Mouse (Mus musculus): ENCODE measurements around the gene Gm10837.

DNA sequence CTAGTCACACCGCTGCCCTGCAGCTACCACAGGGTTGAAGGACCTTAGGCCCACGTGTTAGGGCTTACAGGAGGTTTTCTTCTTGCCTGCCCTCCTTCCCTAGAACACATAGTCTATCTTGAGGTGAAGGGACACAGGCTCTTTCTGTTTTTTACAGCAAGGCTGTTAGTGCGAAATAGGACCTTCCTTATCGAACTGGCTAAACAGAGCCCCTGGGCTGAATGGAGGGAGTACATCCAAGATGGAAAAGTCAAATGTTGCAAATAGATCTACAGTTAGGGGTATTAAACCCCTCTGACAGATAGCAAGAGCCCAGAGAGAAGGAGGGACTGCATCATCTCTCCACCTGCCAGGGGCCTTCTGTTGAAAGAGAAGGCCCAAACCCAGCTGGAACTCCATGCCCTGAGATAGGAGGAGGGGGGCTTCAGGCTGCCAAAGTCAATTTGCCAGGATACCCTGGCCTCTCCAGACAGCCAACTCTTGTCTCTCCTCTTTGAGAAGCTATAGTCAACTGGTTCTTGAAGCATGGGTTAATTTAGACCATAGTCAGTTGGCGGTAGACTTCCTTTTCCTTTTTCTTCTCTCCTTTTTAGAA lies 38.7 kb upstream of the Gm10837 start:
- TF ChIP-seq CTCF (IDR thresholded peaks at IDR 0.05; ENCODE audit: extremely low read depth, insufficient read depth, insufficient read length, insufficient replicate concordance) (no peak), POLR2A (IDR thresholded peaks at IDR 0.05; ENCODE audit: low read depth, low read length) (no peak)
